Mouse (Mus musculus) hematopoietic stem cell, adult 5-6 weeks (primary cell): ENCODE data around the gene 5031439G07Rik. TPM values are rescaled to one million over a fixed set of nuclear protein-coding genes. Genes with fewer than 3 reads are reported as not detected.
"Not testable (repeated sequence)": the region's sequence is repeated elsewhere in the genome, so short reads cannot be mapped to it uniquely, and the experiment has no call there.

Source experiments
- ATAC-seq, 2 experiments: fragments of 125-278 bp in 1 of 2; replicated peaks in 1 of 2; 2 replicates each; pipeline ENCODE4 v1.8.0; 2016 to 2017; ENCODE audit warnings: inconsistent platforms in 2 of 2, mild to moderate bottlenecking in 2 of 2, moderate number of reproducible peaks in 2 of 2, low read depth in 1 of 2, moderate TSS enrichment in 1 of 2; ENCODE audit not compliant: low FRiP score in 2 of 2, poor library complexity in 2 of 2, severe bottlenecking in 2 of 2, insufficient read depth in 1 of 2, low TSS enrichment in 1 of 2
- total RNA-seq: library from RNA; stranded (forward); fragments of 172-1452, 232-1000 nt; gene quantifications from 2 replicates; pipeline ENCODE4 v1.2.3, GENCODE M21; 2017

The 5031439G07Rik gene
- total RNA-seq, 1 experiment from 2014 or later: 11.9 TPM

DNA sequence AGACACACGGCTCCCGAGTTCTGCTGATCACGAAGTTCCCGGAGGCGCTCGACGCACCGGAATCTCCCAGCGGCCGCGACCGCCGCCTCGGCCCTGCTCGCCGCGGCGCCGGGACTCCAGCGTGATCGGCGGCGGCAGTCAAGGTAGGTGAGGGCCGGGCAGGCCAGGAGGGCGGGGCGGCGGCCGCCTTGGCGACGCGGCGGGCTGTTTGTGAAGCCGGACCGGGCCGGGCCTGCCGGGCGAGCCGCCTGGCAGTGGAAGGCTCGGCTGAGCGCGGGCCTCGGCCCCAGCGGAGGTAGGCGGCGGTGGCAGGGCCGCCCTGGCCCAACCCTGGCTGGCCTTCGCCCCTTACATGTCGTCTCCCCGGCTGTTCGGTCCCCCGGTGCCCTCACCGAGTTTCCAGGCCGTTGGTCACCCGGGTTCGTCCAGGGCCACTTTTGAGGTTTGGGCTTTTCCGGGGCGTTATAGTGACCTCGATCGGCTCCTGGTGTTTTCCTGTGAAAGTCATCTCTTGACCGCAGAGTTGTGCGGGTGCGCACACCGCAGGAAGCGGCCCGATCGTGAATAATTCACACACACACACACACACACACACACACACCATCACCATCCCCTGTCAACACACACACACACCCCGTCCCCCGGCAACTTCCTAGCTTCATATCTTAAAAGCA, 64.7 kb downstream of the 5031439G07Rik start:
- ATAC-seq: peak in 1 of 2 experiments; percentile 15; a peak in 1 of 4 replicates

DNA sequence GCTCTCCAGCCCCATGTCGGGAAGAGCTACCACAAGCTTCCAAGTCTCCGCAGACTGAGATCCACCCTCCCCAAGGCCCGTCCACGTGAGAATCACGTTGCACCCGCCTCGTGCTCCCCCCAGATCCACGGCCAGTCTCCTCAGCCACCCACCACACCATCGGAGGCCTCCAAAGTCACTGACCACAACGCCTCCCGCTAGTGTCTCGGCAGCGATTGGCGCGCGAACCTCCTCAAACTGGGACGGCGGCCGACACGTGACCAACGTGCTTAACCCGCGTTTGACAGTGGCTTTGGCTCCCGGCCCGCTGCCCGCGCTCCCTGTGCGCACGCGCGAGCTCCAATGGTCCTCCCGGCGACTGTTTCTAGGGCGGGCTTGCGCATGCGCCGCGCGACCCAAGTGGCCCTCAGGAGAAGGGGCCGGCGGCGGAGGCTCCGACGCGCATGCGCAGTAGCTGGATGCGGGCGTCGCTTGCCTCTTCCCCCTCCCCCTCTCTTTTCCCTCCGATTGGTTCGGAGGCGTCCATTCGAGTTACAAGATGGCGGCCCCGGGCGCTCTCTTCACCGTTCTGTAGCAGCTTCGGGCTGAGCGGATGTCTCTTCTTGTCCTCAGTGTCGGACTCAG, 65.4 kb downstream of the 5031439G07Rik start, which contains the start of gene Nup50:
Nup50 (plus strand) TSS at position 528 of the 624 bp plus-strand sequence.
- peak; percentile 80 to 85 for ATAC-seq

DNA sequence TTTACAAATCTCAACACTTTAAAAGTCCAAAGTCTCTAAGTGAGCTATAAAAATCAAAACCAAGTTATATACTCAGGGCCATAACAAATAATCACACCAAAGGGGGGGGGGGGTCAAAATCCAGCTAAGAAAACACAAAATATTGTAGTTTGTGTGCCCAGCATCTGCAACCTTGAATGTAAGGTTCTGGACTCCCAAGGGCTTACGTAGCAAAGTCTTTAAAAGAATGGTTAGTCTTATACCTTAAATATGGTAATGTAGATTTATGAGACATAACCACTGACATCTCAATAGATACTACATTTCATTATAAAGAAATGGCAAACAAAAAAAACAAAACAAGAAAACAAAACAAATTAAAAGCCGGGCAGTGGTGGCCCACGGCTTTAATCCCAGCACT, 68.4 kb downstream of the 5031439G07Rik start, which contains the start of gene Gm29666:
Gm29666 (minus strand) TSS at position 101 of the 400 bp plus-strand sequence.
- no peak for ATAC-seq

DNA sequence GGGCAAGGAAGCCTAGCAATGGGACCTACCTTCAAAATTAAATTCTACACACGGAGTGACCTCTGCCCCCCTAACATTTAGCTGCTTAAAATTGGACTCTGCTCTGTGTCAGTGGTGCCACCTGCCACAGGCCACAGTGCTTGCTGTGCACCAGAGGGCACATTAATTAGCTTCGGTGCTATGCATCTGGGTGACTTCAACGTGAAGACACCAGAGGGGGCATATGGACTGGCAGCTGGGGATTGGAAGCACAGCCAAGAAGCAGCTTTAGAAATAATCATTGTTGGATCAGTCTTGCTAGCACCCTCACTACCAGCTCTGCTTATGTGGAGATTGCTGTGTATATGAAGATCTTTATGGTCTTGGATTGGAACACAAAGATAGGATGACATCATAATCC, 75.2 kb downstream of the 5031439G07Rik start:
- ATAC-seq: no peak

DNA sequence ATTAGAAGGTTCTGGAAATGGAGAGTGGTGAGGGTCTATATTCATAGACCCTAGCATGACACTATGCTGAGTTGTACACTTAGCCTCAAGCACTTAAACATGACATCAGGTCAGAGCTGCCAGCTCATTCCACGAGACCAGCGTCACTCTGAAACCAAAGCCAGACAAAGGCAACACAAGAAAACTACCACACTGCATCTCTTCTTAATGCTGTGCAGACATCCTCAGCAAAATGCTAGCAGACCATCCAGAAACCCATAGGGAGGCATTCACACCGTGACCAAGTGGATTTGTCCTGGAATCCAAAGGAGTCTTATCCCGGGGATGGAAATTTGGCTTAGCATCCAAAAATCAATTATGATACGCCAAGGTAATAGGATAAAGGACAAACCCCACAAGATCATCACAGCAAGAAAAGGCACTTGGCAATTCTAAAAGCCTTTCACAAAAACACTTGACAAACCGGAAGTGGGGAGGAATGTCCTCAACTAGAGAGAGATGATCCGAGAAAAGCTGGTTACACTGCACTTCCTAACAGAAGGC, 84.4 kb downstream of the 5031439G07Rik start:
- ATAC-seq: no peak

DNA sequence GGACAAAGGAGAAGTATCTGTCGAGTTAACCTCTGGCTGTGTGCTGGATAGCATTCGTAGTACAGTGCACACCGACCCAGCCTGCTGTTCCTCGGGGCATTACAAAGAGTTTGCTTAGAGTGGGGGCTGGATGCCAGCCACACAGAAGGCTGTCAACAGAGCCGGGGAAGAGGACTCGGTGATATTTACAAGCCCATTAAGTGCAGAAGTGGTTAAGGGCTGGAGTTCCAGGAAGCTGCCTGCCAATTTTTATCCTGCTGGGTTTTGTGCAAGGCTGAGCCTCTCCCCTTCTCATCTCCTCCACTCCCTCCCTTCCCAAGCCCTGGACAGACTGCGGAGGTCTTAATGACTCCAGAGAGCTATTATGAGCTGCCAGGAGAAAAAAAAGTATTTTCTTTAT, 90.3 kb downstream of the 5031439G07Rik start:
- no peak for ATAC-seq

DNA sequence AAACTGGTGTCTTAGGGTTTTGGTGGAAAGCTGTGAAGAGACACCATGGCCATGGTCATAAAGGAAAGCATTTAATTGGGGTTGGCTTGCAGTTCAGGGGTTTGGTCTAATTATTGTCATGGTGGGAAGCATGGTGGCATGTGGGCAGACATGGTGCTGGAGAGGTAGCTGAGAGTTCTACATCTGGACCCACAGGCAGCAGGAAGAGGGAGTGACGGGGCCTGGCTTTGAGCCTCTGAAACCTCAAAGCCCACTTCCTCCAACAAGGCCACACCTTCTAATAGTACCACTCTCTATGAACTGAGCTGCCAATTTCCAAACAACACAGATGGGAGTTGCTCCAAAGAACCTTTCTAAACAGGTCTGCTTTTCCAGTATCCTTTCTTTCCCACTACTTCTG, 91.7 kb downstream of the 5031439G07Rik start:
- peak in 1 of 2 experiments; percentile 12; a peak in 1 of 4 replicates for ATAC-seq

DNA sequence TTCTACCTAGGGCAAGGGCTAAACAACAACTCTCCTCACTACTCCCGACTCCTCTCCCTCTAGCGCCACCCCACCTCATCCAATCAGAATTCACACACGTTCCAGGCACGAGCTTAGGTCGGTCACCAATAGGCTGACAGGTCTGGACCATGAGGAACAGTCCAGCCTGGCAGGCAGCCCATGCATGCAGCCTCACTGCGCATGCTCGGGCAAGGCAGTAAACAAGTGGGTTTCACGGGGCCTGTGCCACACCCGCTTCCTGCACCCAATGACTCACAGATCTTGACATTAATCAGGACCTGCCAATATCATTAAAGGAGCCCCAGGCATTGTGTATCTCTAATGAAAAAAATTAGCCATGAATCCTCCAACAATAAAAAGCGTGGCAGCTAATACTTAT, 92.1 kb downstream of the 5031439G07Rik start:
- ATAC-seq: not testable (repeated sequence)

Other genes starting within 250 kb of the 5031439G07Rik start
- gene Phf21b, start 132.5 kb downstream of the 5031439G07Rik start, total RNA-seq: 0.63 and 2.3 TPM in 2 replicates
- 0.44 and 0.79 TPM in 2 replicates for gene Gm29666, start 68.5 kb downstream of the 5031439G07Rik start, total RNA-seq
- gene Nup50, start 65.1 kb downstream of the 5031439G07Rik start, total RNA-seq: 60.3 and 81.3 TPM in 2 replicates
- not detected in 2 replicates for gene Upk3a, start 28.6 kb upstream of the 5031439G07Rik start, total RNA-seq
- gene Fam118a, start 40.4 kb upstream of the 5031439G07Rik start, total RNA-seq: 10.4 and 15.4 TPM in 2 replicates
- gene Smc1b, start 143.4 kb upstream of the 5031439G07Rik start, total RNA-seq: 0.30 and 0.63 TPM in 2 replicates
- not detected in 2 replicates for gene Ribc2, start 143.5 kb upstream of the 5031439G07Rik start, total RNA-seq
- 0.88 and 1.2 TPM in 2 replicates for gene Fbln1, start 217.4 kb upstream of the 5031439G07Rik start, total RNA-seq